ENCODE assay signal across 9 mouse cellular contexts in genomic region chr10:59109015-59109414, GRCm38 (mm10).
DNase-seq lines count a peak whose midpoint lies in the region; ATAC-seq and TF ChIP-seq lines count a peak whose summit lies in the region.
"Had no signal": no experiment of that assay in that cellular context is flagged by ENCODE, and none has a peak within 500 bp of the region (broad histone marks: within the 10 kb centered on the region; RNA-seq: fewer than 3 reads in every experiment).

No protein-coding gene starts in this region.

- no peaks in the 10 kb centered on the region for H3K36me3 ChIP-seq in ES-E14 (ENCODE audit: control insufficient read depth, insufficient read depth, low read length, poor library complexity, severe bottlenecking)
- no peaks in the 10 kb centered on the region for H3K36me3 ChIP-seq in embryonic facial prominence, embryonic 11.5 days (replicated peaks; ENCODE audit: control insufficient read depth, insufficient read depth, low read depth, low read length)

- in situ Hi-C loops in ES-E14 (cut with MboI; ENCODE audit: low sequenced_read_pairs in 2 of 2, unreplicated experiment in 2 of 2): no loop called here

- H3K4me1 ChIP-seq in ES-E14 (ENCODE audit: control insufficient read depth in 2 of 2, insufficient read depth in 2 of 2, low read length in 2 of 2, poor library complexity in 1 of 2): peaks cover 0 to 5% of the 10 kb centered on the region in 2 experiments; a peak in 1 of 4 replicates
- H3K4me1 ChIP-seq in embryonic facial prominence, embryonic 11.5 days (ENCODE audit: control insufficient read depth, insufficient read depth, low read length): no peaks in the 10 kb centered on the region

- no peak overlapping the region for H3K4me3 ChIP-seq in ES-E14 (ENCODE audit: insufficient read depth in 1 of 2, low read depth in 1 of 2, low read length in 2 of 2, poor library complexity in 1 of 2, severe bottlenecking in 1 of 2)
- H3K4me3 ChIP-seq in embryonic facial prominence, embryonic 11.5 days (ENCODE audit: low read depth, low read length): no peak overlapping the region

- intact Hi-C loops in heart, postnatal 14 days (cut with DNase I): loop anchor here (1.0 to 10.0 kb wide), 3 partner anchors 41 to 246 kb away; no protein-coding TSS in a partner anchor

- peak; percentile 68 for DNase-seq in ES-E14 (ENCODE audit: low read depth, low spot score)
- DNase-seq in adrenal gland, adult 8-10 months: peak; percentile 30
- DNase-seq in embryonic facial prominence, embryonic 11.5 days (ENCODE audit: low spot score): peak; percentile 86
- DNase-seq in heart, postnatal 14 days: peak; percentile 72 to 86
- peak; percentile 87 to 90 for DNase-seq in layer of hippocampus, postnatal 10 days (ENCODE audit: low spot score in 2 of 2)
- peak; percentile 56 for DNase-seq in right cerebral cortex, postnatal 25 days

- H3K9me3 ChIP-seq in ES-E14 (ENCODE audit: control insufficient read depth, insufficient read depth, low read depth, low read length): no peaks in the 10 kb centered on the region
- H3K9me3 ChIP-seq in embryonic facial prominence, embryonic 11.5 days (replicated peaks; ENCODE audit: control insufficient read depth, low read length): no peaks in the 10 kb centered on the region

- WGBS in embryonic facial prominence, embryonic 11.5 days: 31% methylated on average over 2 of the region's 2 CpGs

- H3K9ac ChIP-seq in ES-E14 (ENCODE audit: insufficient read depth, low read depth, low read length, poor library complexity, severe bottlenecking): no peak overlapping the region
- H3K9ac ChIP-seq in embryonic facial prominence, embryonic 11.5 days (replicated peaks; ENCODE audit: low read length): no peak overlapping the region

- no peaks in the 10 kb centered on the region for H3K27me3 ChIP-seq in embryonic facial prominence, embryonic 11.5 days (ENCODE audit: control insufficient read depth, insufficient read depth, low read length)

- H3K27ac ChIP-seq in ES-E14 (ENCODE audit: insufficient read depth, low read depth, low read length, poor library complexity, severe bottlenecking): no peak overlapping the region
- H3K27ac ChIP-seq in embryonic facial prominence, embryonic 11.5 days (replicated peaks; ENCODE audit: low read depth, low read length): no peak overlapping the region
- H3K27ac ChIP-seq: macrophage had no signal

- H3K4me2 ChIP-seq in embryonic facial prominence, embryonic 11.5 days (ENCODE audit: low read depth, low read length): no peak overlapping the region

- no peak for ATAC-seq in embryonic facial prominence, embryonic 11.5 days (replicated peaks; ENCODE audit: insufficient number of reproducible peaks, low FRiP score, low TSS enrichment, low read depth)
- peak; percentile 79 for ATAC-seq in megakaryocyte, adult 5-6 weeks (ENCODE audit: poor library complexity, severe bottlenecking)
- no peak for ATAC-seq in activated CD4-positive, CD25-positive, alpha-beta regulatory T cell, adult 4 months

TF ChIP-seq in ES-E14, 5 proteins besides CTCF, POLR2A, EP300 and RAD21:
- TF ChIP-seq ZC3H11A (IDR thresholded peaks at IDR 0.05; ENCODE audit: borderline replicate concordance, low read depth, low read length) (peak; percentile 75), MAFK (IDR thresholded peaks at IDR 0.05; ENCODE audit: insufficient read depth, low read depth, low read length) (no peak)

Comparison
In these comparisons a context has a peak if more than half of its experiments do, and no peak if none do; other contexts are left out.
1. DNase-seq: peak in every context shown above with its lines; median percentile 88 in layer of hippocampus, postnatal 10 days; 86 in embryonic facial prominence, embryonic 11.5 days; 79 in heart, postnatal 14 days; 68 in ES-E14; 56 in right cerebral cortex, postnatal 25 days; 30 in adrenal gland, adult 8-10 months.